8 mouse cellular contexts compared by ENCODE assay signal in the genomic region with DNA sequence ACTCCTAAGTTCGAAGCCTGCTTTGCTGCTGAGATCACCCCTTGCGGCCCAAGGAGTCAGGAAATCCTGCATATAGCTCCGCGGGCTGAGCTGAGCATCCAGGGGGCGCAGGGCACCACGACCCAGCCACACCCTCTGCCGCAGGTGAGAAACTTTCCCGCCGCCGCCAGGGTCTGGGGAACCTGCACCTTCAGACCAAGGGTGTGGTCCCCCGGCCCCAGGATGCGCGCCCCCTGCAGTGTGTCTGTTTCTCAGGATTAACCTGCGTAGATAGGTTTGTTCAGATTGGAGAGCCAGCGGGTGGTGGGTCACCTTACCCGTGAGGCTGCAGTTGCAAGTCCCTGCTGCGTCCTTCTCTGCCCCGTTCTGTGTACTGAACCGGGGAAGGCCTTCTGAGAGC. TPM values are rescaled to one million over a fixed set of nuclear protein-coding genes. Genes with fewer than 3 reads are reported as not detected.
DNase-seq lines count a peak whose midpoint lies in the region; ATAC-seq and TF ChIP-seq lines count a peak whose summit lies in the region.

No protein-coding gene starts in this region.

- no peak for ATAC-seq in heart, embryonic 14.5 days (ENCODE audit: insufficient number of reproducible peaks, insufficient read depth, low FRiP score, low read depth)
- ATAC-seq in liver, embryonic 13.5 days (ENCODE audit: low read depth), result no peak
- no peak for ATAC-seq in activated CD4-positive, CD25-positive, alpha-beta regulatory T cell, adult 4 months
- ATAC-seq in erythroblast, adult 5-6 weeks (replicated peaks; ENCODE audit: low FRiP score, poor library complexity, severe bottlenecking), result no peak

- H3K36me3 ChIP-seq in thymus, adult 2 months (ENCODE audit: control insufficient read depth, insufficient read depth, low read length), result no peaks in the 10 kb centered on the region
- no peaks in the 10 kb centered on the region for H3K36me3 ChIP-seq in heart, embryonic 14.5 days (ENCODE audit: control insufficient read depth, insufficient read depth, low read length)
- H3K36me3 ChIP-seq in liver, embryonic 13.5 days, result no peaks in the 10 kb centered on the region

- no peaks in the 10 kb centered on the region for H3K4me1 ChIP-seq in thymus, adult 2 months (replicated peaks; ENCODE audit: control insufficient read depth, insufficient read depth, low read length)
- peaks cover 6% of the 10 kb centered on the region in 2 experiments; a peak in 1 of 4 replicates for H3K4me1 ChIP-seq in heart, embryonic 14.5 days (ENCODE audit: control insufficient read depth in 2 of 2, insufficient read depth in 2 of 2, low read length in 2 of 2)
- H3K4me1 ChIP-seq in liver, embryonic 13.5 days (replicated peaks), result no peaks in the 10 kb centered on the region

- no peak overlapping the region for H3K4me3 ChIP-seq in thymus, adult 2 months (ENCODE audit: control insufficient read depth, insufficient read depth, low read length)
- H3K4me3 ChIP-seq in heart, embryonic 14.5 days (ENCODE audit: control insufficient read depth in 1 of 2, insufficient read depth in 1 of 2, low read depth in 1 of 2, low read length in 2 of 2), result peak overlapping the region; percentile 31 to 36
- H3K4me3 ChIP-seq in liver, embryonic 13.5 days (replicated peaks), result peak overlapping the region; percentile 10; the same call in 1 of the 2 replicates

- peak overlapping the region; percentile 35; the same call in 1 of the 2 replicates for H3K9ac ChIP-seq in heart, embryonic 14.5 days (ENCODE audit: low read length)
- H3K9ac ChIP-seq in liver, embryonic 13.5 days, result no peak overlapping the region

- TF ChIP-seq POLR2A in thymus, adult 2 months (IDR thresholded peaks at IDR 0.05; ENCODE audit: control insufficient read depth, extremely low read depth, insufficient read depth, low read length, poor library complexity), result no peak

- WGBS in thymus, adult 2 months, result 3% methylated on average over 19 of the region's 19 CpGs
- 2% methylated on average over 19 of the region's 19 CpGs for WGBS in heart, embryonic 14.5 days
- 2% methylated on average over 19 of the region's 19 CpGs for WGBS in liver, embryonic 13.5 days (ENCODE audit: insufficient replicate concordance)

- peaks cover 2% of the 10 kb centered on the region; the same call in 1 of the 2 replicates for H3K27me3 ChIP-seq in thymus, adult 2 months (ENCODE audit: control insufficient read depth, insufficient read depth, low read length)
- H3K27me3 ChIP-seq in heart, embryonic 14.5 days (ENCODE audit: control insufficient read depth, insufficient read depth, low read length), result peaks cover 37% of the 10 kb centered on the region
- H3K27me3 ChIP-seq in liver, embryonic 13.5 days, result peaks cover 36% of the 10 kb centered on the region

- intact Hi-C loops in heart, postnatal 10 days (cut with DNase I), result loop anchor here (5.0 kb wide), 1 partner anchor 117 kb away; no protein-coding TSS in a partner anchor

- no peak for TF ChIP-seq CTCF in thymus, adult 2 months (IDR thresholded peaks at IDR 0.05; ENCODE audit: borderline replicate concordance, control insufficient read depth, extremely low read depth, insufficient read depth, low read length, poor library complexity)

- no peak overlapping the region for H3K27ac ChIP-seq in thymus, adult 2 months (ENCODE audit: control insufficient read depth, insufficient read depth, low read length)
- H3K27ac ChIP-seq in heart, embryonic 14.5 days (replicated peaks in 1 of 2; ENCODE audit: control insufficient read depth in 1 of 2, insufficient read depth in 1 of 2, low read depth in 2 of 2, low read length in 2 of 2), result no peak overlapping the region
- no peak overlapping the region for H3K27ac ChIP-seq in liver, embryonic 13.5 days

- peak; percentile 87 for DNase-seq in heart, adult 11 months
- no peak for DNase-seq in heart, postnatal 10 days
- peak; percentile 2 for DNase-seq in thymus, adult 2 months
- DNase-seq in thymus, postnatal 25 days, result no peak
- DNase-seq in liver, embryonic 13.5 days, result no peak

- no peaks in the 10 kb centered on the region for H3K9me3 ChIP-seq in heart, embryonic 14.5 days (ENCODE audit: control insufficient read depth, low read length)
- no peaks in the 10 kb centered on the region for H3K9me3 ChIP-seq in liver, embryonic 13.5 days (replicated peaks)

- H3K4me2 ChIP-seq in heart, embryonic 14.5 days (ENCODE audit: low read length), result peak overlapping the region; percentile 72
- peak overlapping the region; percentile 38 for H3K4me2 ChIP-seq in liver, embryonic 13.5 days

RNA-seq across cellular contexts. Expression of gene Mrap2, which starts 0.4 kb away (rescaled TPM):
- total RNA-seq in heart, postnatal 10 days (2021), result 1 to 10 TPM in 1 of 2 experiments, under 1 TPM in 1; 0.57 to 4.3 TPM
- polyA plus RNA-seq in thymus, adult 2 months (2012; rRNA removed), result 0.04 TPM in 1 of 2 replicates, not detected in the other
- 0.16 TPM in 1 of 2 replicates, not detected in the other for polyA plus RNA-seq in heart, embryonic 14.5 days (2014; fragmentation: Nextera tagmentation; extraction: Ambion mirVana)
- polyA plus RNA-seq in liver, embryonic 13.5 days (2015; fragmentation: Nextera tagmentation; extraction: Ambion mirVana), result not detected in 2 replicates
- polyA plus RNA-seq in activated CD4-positive, CD25-positive, alpha-beta regulatory T cell, adult 4 months (2017; shearing (Covaris generic)), result under 1 TPM in 1 of 2 experiments, not detected in 1; 0.28 TPM
- total RNA-seq in erythroblast, adult 5-6 weeks (2015; ENCODE audit: low replicate concordance), result not detected in 2 replicates
- not detected in 2 replicates for total RNA-seq in erythroblast, adult 5-6 weeks (2017; ENCODE audit: low replicate concordance)

Comparison
In these comparisons a context has a peak if more than half of its experiments do, and no peak if none do; other contexts are left out.
1. DNase-seq: peak in heart, adult 11 months (single experiment) and thymus, adult 2 months (single experiment); none in heart, postnatal 10 days (0 of 2), thymus, postnatal 25 days (single experiment) and liver, embryonic 13.5 days (single experiment).